Mouse (Mus musculus) cerebellum, adult 2 months (tissue): ENCODE results near the gene Map2k5.

Experiments used
- CTCF ChIP-seq: fragments of 200-500 bp; IDR thresholded peaks from 2 replicates; pipeline ENCODE4 v1.5.1; 2011; ENCODE audit warnings: low read depth, mild to moderate bottlenecking, control low read depth, low read length, moderate library complexity, borderline replicate concordance; ENCODE audit not compliant: insufficient read depth
- POLR2A ChIP-seq: fragments of 200-500 bp; IDR thresholded peaks from 2 replicates; pipeline ENCODE4 v1.6.1; 2011; ENCODE audit warnings: low read length, control low read depth, borderline replicate concordance; ENCODE audit not compliant: insufficient read depth

- no peak for TF ChIP-seq CTCF
- no peak for TF ChIP-seq POLR2A
Observed at GRCm38 (mm10) chr9:63181337-63182178, 196.1 kb downstream of the Map2k5 start.
